Mouse (Mus musculus) heart, postnatal 36 days (tissue): ENCODE results near the gene Gm10842. TPM values are rescaled to one million over a fixed set of nuclear protein-coding genes. Genes with fewer than 3 reads are reported as not detected.
"Not testable (repeated sequence)": the region's sequence is repeated elsewhere in the genome, so short reads cannot be mapped to it uniquely, and the experiment has no call there.

Experiments used
- DNase-seq, 2 experiments: peaks; one replicate each; pipeline ENCODE4 v3.0.0; 2021 to 2022
- intact Hi-C: fragments of 180-260 bp; cut with DNase I; formaldehyde crosslinking; loops from one replicate; pipeline ENCODE4 v1.15.1; 2025
- total RNA-seq, 2 experiments: library from RNA; stranded (reverse); gene quantifications; 2 replicates each; pipeline ENCODE4 v1.2.3; 2021

The Gm10842 gene
- not detected for total RNA-seq

- intact Hi-C loops, result no loop called here
- DNase-seq, result no peak
Observed at GRCm38 (mm10) chr11:105146593-105146992, at the start of gene Gm10842. Gene Gm10842 (plus strand): TSS chr11:105146893.

- intact Hi-C loops, DNase-seq: not testable (repeated sequence)
Observed at GRCm38 (mm10) chr11:105112448-105112847, 34.2 kb upstream of the Gm10842 start.

GRCm38 (mm10) chr11:105117814-105118213 is 28.9 kb upstream of the Gm10842 start:
- intact Hi-C loops, result no loop called here
- no peak for DNase-seq

GRCm38 (mm10) chr11:105120551-105121061 is 26.1 kb upstream of the Gm10842 start:
- DNase-seq, result no peak
- intact Hi-C loops, result loop anchor here (5.0 to 10.0 kb wide), 2 partner anchors 114 to 528 kb away; no protein-coding TSS in a partner anchor

- DNase-seq, result not testable (repeated sequence)
- intact Hi-C loops, result loop anchor here (5.0 to 10.0 kb wide), 2 partner anchors 113 to 529 kb away; no protein-coding TSS in a partner anchor
Observed at GRCm38 (mm10) chr11:105121792-105122191, 24.9 kb upstream of the Gm10842 start.

- peak; percentile 26 to 30 for DNase-seq
Observed at GRCm38 (mm10) chr11:105123986-105124385, 22.7 kb upstream of the Gm10842 start.

GRCm38 (mm10) chr11:105125735-105126519 is 20.8 kb upstream of the Gm10842 start, which contains the start of gene Mettl2:
Gene Mettl2 (plus strand): TSS chr11:105126425.
- DNase-seq, result peak; percentile 80 to 84
- intact Hi-C loops, result loop anchor here (2.0 to 10.0 kb wide), 2 partner anchors 55 to 109 kb away; no protein-coding TSS in a partner anchor

More at GRCm38 (mm10) chr11:105123986-105124385, 22.7 kb upstream of the Gm10842 start:
- intact Hi-C loops, result loop anchor here (5.0 to 10.0 kb wide), 2 partner anchors 111 to 532 kb away; no protein-coding TSS in a partner anchor

- intact Hi-C loops, result loop anchor here (2.0 to 10.0 kb wide), 2 partner anchors 54 to 108 kb away; no protein-coding TSS in a partner anchor
- no peak for DNase-seq
Observed at GRCm38 (mm10) chr11:105126520-105127029, 20.1 kb upstream of the Gm10842 start.

GRCm38 (mm10) chr11:105135692-105136091 is 11.0 kb upstream of the Gm10842 start:
- DNase-seq, result no peak
- intact Hi-C loops, result no loop called here

- intact Hi-C loops, DNase-seq: not testable (repeated sequence)
Observed at GRCm38 (mm10) chr11:105137255-105137654, 9.4 kb upstream of the Gm10842 start.

GRCm38 (mm10) chr11:105140512-105140911 is 6.2 kb upstream of the Gm10842 start:
- DNase-seq, intact Hi-C loops: not testable (repeated sequence)

GRCm38 (mm10) chr11:105141115-105141514 is 5.6 kb upstream of the Gm10842 start:
- DNase-seq, result no peak
- intact Hi-C loops, result no loop called here

- DNase-seq, result no peak
- intact Hi-C loops, result no loop called here
Observed at GRCm38 (mm10) chr11:105143564-105143963, 3.1 kb upstream of the Gm10842 start.

GRCm38 (mm10) chr11:105144084-105144483 is 2.6 kb upstream of the Gm10842 start:
- no peak for DNase-seq
- intact Hi-C loops, result no loop called here

GRCm38 (mm10) chr11:105144508-105145210 is 2.0 kb upstream of the Gm10842 start:
- no peak for DNase-seq
- intact Hi-C loops, result no loop called here

GRCm38 (mm10) chr11:105145211-105145610 is 1.5 kb upstream of the Gm10842 start:
- DNase-seq, result no peak
- intact Hi-C loops, result no loop called here

- no peak for DNase-seq
- intact Hi-C loops, result no loop called here
Observed at GRCm38 (mm10) chr11:105149353-105149752, 2.7 kb downstream of the Gm10842 start.

GRCm38 (mm10) chr11:105149766-105150165 is 3.1 kb downstream of the Gm10842 start:
- intact Hi-C loops, result no loop called here
- no peak for DNase-seq

GRCm38 (mm10) chr11:105150691-105151090 is 4.0 kb downstream of the Gm10842 start:
- no peak for DNase-seq
- intact Hi-C loops, result no loop called here

GRCm38 (mm10) chr11:105151226-105152016 is 4.7 kb downstream of the Gm10842 start:
- no peak for DNase-seq
- intact Hi-C loops, result no loop called here
